8 mouse cellular contexts compared by ENCODE assay signal in genomic region chrX:143827212-143827611, GRCm38 (mm10). TPM values are rescaled to one million over a fixed set of nuclear protein-coding genes. Genes with fewer than 3 reads are reported as not detected.
DNase-seq lines count a peak whose midpoint lies in the region; ATAC-seq lines count a peak whose summit lies in the region.

Gene Capn6, minus strand, starts transcription at chrX:143827414.

- ATAC-seq in forebrain, embryonic 12.5 days (ENCODE audit: low FRiP score): no peak
- no peak for ATAC-seq in forebrain, embryonic 13.5 days
- ATAC-seq in midbrain, embryonic 16.5 days: no peak

- DNase-seq in gastrocnemius, postnatal 4 days (ENCODE audit: low spot score in 2 of 2): peak; percentile 43 to 71
- peak; percentile 23 for DNase-seq in kidney, postnatal 14 days
- DNase-seq in lung, postnatal 4 days: peak; percentile 30 to 62
- DNase-seq in left cerebral cortex, adult 8-10 months (ENCODE audit: low spot score in 2 of 2): no peak
- no peak for DNase-seq in right cerebral cortex, postnatal 4 days

- H3K4me1 ChIP-seq in forebrain, embryonic 12.5 days: no peaks in the 10 kb centered on the region
- H3K4me1 ChIP-seq in forebrain, embryonic 13.5 days: no peaks in the 10 kb centered on the region
- H3K4me1 ChIP-seq in midbrain, embryonic 16.5 days (ENCODE audit: control insufficient read depth, insufficient read depth, low read length): no peaks in the 10 kb centered on the region

- no peak within 1 kb of the TSS for H3K27ac ChIP-seq in forebrain, embryonic 12.5 days
- no peak within 1 kb of the TSS for H3K27ac ChIP-seq in forebrain, embryonic 13.5 days
- no peak within 1 kb of the TSS for H3K27ac ChIP-seq in midbrain, embryonic 16.5 days (ENCODE audit: low read length)

- WGBS in forebrain, embryonic 12.5 days: 57% methylated on average over 4 of the region's 4 CpGs
- WGBS in forebrain, embryonic 13.5 days: 61% methylated on average over 4 of the region's 4 CpGs
- WGBS in midbrain, embryonic 16.5 days: 51% methylated on average over 4 of the region's 4 CpGs

- H3K4me3 ChIP-seq in forebrain, embryonic 12.5 days (replicated peaks): no peak within 1 kb of the TSS
- H3K4me3 ChIP-seq in forebrain, embryonic 13.5 days: no peak within 1 kb of the TSS
- no peak within 1 kb of the TSS for H3K4me3 ChIP-seq in midbrain, embryonic 16.5 days (ENCODE audit: low read depth, low read length)

- H3K9ac ChIP-seq in forebrain, embryonic 12.5 days: no peak within 1 kb of the TSS
- no peak within 1 kb of the TSS for H3K9ac ChIP-seq in forebrain, embryonic 13.5 days
- H3K9ac ChIP-seq in midbrain, embryonic 16.5 days (ENCODE audit: low read depth, low read length): no peak within 1 kb of the TSS

- no peak within 1 kb of the TSS for H3K4me2 ChIP-seq in forebrain, embryonic 12.5 days
- H3K4me2 ChIP-seq in forebrain, embryonic 13.5 days: no peak within 1 kb of the TSS
- H3K4me2 ChIP-seq in midbrain, embryonic 16.5 days (ENCODE audit: low read length): no peak within 1 kb of the TSS

- H3K36me3 ChIP-seq in forebrain, embryonic 12.5 days (replicated peaks): no peaks in the 10 kb centered on the region
- H3K36me3 ChIP-seq in forebrain, embryonic 13.5 days (ENCODE audit: poor library complexity, severe bottlenecking): no peaks in the 10 kb centered on the region
- H3K36me3 ChIP-seq in midbrain, embryonic 16.5 days (ENCODE audit: control insufficient read depth, insufficient read depth, low read length): no peaks in the 10 kb centered on the region

- peaks cover 17% of the 10 kb centered on the region for H3K27me3 ChIP-seq in forebrain, embryonic 12.5 days
- H3K27me3 ChIP-seq in forebrain, embryonic 13.5 days: no peaks in the 10 kb centered on the region
- no peaks in the 10 kb centered on the region for H3K27me3 ChIP-seq in midbrain, embryonic 16.5 days (ENCODE audit: control insufficient read depth, insufficient read depth, low read depth, low read length)

- no peaks in the 10 kb centered on the region for H3K9me3 ChIP-seq in forebrain, embryonic 12.5 days
- H3K9me3 ChIP-seq in forebrain, embryonic 13.5 days (replicated peaks): no peaks in the 10 kb centered on the region
- no peaks in the 10 kb centered on the region for H3K9me3 ChIP-seq in midbrain, embryonic 16.5 days (replicated peaks; ENCODE audit: control insufficient read depth, low read length, poor library complexity, severe bottlenecking)

RNA-seq across cellular contexts. Expression of gene Capn6, which starts in this region (rescaled TPM):
- polyA plus RNA-seq in forebrain, embryonic 12.5 days (2016; fragmentation: Nextera tagmentation; extraction: Ambion mirVana): 13.9 and 14.5 TPM in 2 replicates
- polyA plus RNA-seq in forebrain, embryonic 13.5 days (2015; fragmentation: Nextera tagmentation; extraction: Ambion mirVana): 2.6 and 4.7 TPM in 2 replicates
- 100 to 1,000 TPM; 405 to 434 TPM for total RNA-seq in gastrocnemius, postnatal 4 days (2021)
- 1 to 10 TPM; 1.2 to 2.1 (median 1.5) TPM for total RNA-seq in left cerebral cortex, adult 8-10 months (2022)
- 1.2 and 2.2 TPM in 2 replicates for polyA plus RNA-seq in midbrain, embryonic 16.5 days (2015; fragmentation: Nextera tagmentation; extraction: Ambion mirVana)

Comparison
In these comparisons a context has a peak if more than half of its experiments do, and no peak if none do; other contexts are left out.
1. RNA of gene Capn6 (total RNA-seq): 405 to 434 TPM in gastrocnemius, postnatal 4 days; 1.2 to 2.1 TPM in left cerebral cortex, adult 8-10 months; every median in the first group is over 100 times any median in the second.
2. DNase-seq: peak in gastrocnemius, postnatal 4 days (2 of 2), kidney, postnatal 14 days (single experiment) and lung, postnatal 4 days (2 of 2); none in left cerebral cortex, adult 8-10 months (0 of 2) and right cerebral cortex, postnatal 4 days (single experiment).